In the genomic region with DNA sequence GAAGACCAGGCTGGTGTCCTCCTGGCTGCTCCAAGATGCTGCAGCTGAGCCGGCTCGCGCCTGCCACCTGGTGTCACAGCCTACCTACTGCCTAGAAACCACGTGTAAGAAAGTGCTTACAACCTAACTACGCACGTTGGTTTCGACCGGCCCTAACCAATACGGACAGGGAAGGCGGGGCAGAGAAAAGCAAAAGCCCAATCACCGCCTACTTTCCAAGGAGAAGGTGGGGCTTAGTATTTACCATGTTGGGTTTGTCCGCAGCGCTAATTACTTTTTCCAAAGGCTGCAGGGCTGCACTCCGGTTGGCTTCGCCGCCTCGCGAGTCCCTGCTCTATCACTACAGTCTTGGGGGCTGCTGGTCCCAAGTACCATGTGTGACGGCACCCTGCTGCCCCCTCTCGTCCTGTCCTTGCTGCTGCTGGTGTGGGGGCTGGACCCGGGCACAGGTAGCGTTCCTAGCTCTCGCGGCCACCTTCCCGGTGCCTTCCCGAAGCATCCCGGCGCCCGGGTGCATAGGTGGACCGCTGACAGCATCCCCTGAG, we compare ENCODE assay signal across 8 mouse cellular contexts. TPM values are rescaled to one million over a fixed set of nuclear protein-coding genes. Genes with fewer than 3 reads are reported as not detected.
DNase-seq lines count a peak whose midpoint lies in the region; ATAC-seq and TF ChIP-seq lines count a peak whose summit lies in the region.

A gene (plus strand): TSS at position 273 of the 545 bp plus-strand sequence.

- H3K9ac ChIP-seq in embryonic facial prominence, embryonic 14.5 days (ENCODE audit: low read depth, low read length) = peak within 1 kb of the TSS; percentile 76
- H3K9ac ChIP-seq in limb, embryonic 13.5 days = peak within 1 kb of the TSS; percentile 77
- H3K9ac ChIP-seq in midbrain, embryonic 16.5 days (ENCODE audit: low read depth, low read length) = peak within 1 kb of the TSS; percentile 69

- H3K4me1 ChIP-seq in embryonic facial prominence, embryonic 14.5 days (ENCODE audit: control insufficient read depth, insufficient read depth, low read length) = peaks cover 37% of the 10 kb centered on the region
- H3K4me1 ChIP-seq in limb, embryonic 13.5 days = peaks cover 52% of the 10 kb centered on the region
- peaks cover 5% of the 10 kb centered on the region; the same call in 1 of the 2 replicates for H3K4me1 ChIP-seq in midbrain, embryonic 16.5 days (ENCODE audit: control insufficient read depth, insufficient read depth, low read length)
- peaks cover 8% of the 10 kb centered on the region for H3K4me1 ChIP-seq in spleen, adult 2 months (ENCODE audit: control insufficient read depth, insufficient read depth, insufficient read length)

- H3K4me3 ChIP-seq in embryonic facial prominence, embryonic 14.5 days (ENCODE audit: low read depth, low read length) = peak within 1 kb of the TSS; percentile 70
- peak within 1 kb of the TSS; percentile 77 for H3K4me3 ChIP-seq in limb, embryonic 13.5 days
- peak within 1 kb of the TSS; percentile 52 for H3K4me3 ChIP-seq in midbrain, embryonic 16.5 days (ENCODE audit: low read depth, low read length)
- peak within 1 kb of the TSS; percentile 53 for H3K4me3 ChIP-seq in spleen, adult 2 months (ENCODE audit: extremely low read depth, insufficient read depth, insufficient read length)

- TF ChIP-seq POLR2A in spleen, adult 2 months (IDR thresholded peaks at IDR 0.05; ENCODE audit: low read depth, low read length) = no peak

- WGBS in embryonic facial prominence, embryonic 14.5 days = under 1% methylated on average over 30 of the region's 30 CpGs
- under 1% methylated on average over 30 of the region's 30 CpGs for WGBS in limb, embryonic 13.5 days
- WGBS in midbrain, embryonic 16.5 days = under 1% methylated on average over 30 of the region's 30 CpGs
- WGBS in spleen, adult 2 months = under 1% methylated on average over 30 of the region's 30 CpGs

- peak; percentile 76 for DNase-seq in 416B (ENCODE audit: low read depth)
- peak; percentile 71 to 85 for DNase-seq in adrenal gland, postnatal 4 days (ENCODE audit: low spot score in 2 of 2)
- DNase-seq in embryonic facial prominence, embryonic 14.5 days (ENCODE audit: low spot score) = peak; percentile 99
- DNase-seq in heart, adult 9 months (ENCODE audit: low spot score in 2 of 2) = peak; percentile 92 to 94
- peak; percentile 96 for DNase-seq in kidney, adult 9 months
- DNase-seq in spleen, adult 2 months (ENCODE audit: low read depth in 1 of 2, low spot score in 2 of 2) = peak; percentile 80 to 82

- H3K27ac ChIP-seq in embryonic facial prominence, embryonic 14.5 days (replicated peaks; ENCODE audit: low read depth, low read length) = peak within 1 kb of the TSS; percentile 79
- H3K27ac ChIP-seq in limb, embryonic 13.5 days = peak within 1 kb of the TSS; percentile 52
- peak within 1 kb of the TSS; percentile 38 for H3K27ac ChIP-seq in midbrain, embryonic 16.5 days (ENCODE audit: low read length)
- H3K27ac ChIP-seq in spleen, adult 2 months (ENCODE audit: insufficient read depth, low read length) = no peak within 1 kb of the TSS

- H3K27me3 ChIP-seq in embryonic facial prominence, embryonic 14.5 days (replicated peaks; ENCODE audit: control insufficient read depth, insufficient read depth, low read length) = no peaks in the 10 kb centered on the region
- peaks cover 14% of the 10 kb centered on the region for H3K27me3 ChIP-seq in limb, embryonic 13.5 days
- peaks cover 2% of the 10 kb centered on the region; the same call in 1 of the 2 replicates for H3K27me3 ChIP-seq in midbrain, embryonic 16.5 days (ENCODE audit: control insufficient read depth, insufficient read depth, low read depth, low read length)
- H3K27me3 ChIP-seq in spleen, adult 2 months (ENCODE audit: control insufficient read depth, insufficient read depth, low read length) = peaks cover 4% of the 10 kb centered on the region

- no peaks in the 10 kb centered on the region for H3K9me3 ChIP-seq in embryonic facial prominence, embryonic 14.5 days (ENCODE audit: control insufficient read depth, low read length)
- no peaks in the 10 kb centered on the region for H3K9me3 ChIP-seq in limb, embryonic 13.5 days
- H3K9me3 ChIP-seq in midbrain, embryonic 16.5 days (replicated peaks; ENCODE audit: control insufficient read depth, low read length, poor library complexity, severe bottlenecking) = no peaks in the 10 kb centered on the region

- H3K36me3 ChIP-seq in embryonic facial prominence, embryonic 14.5 days (ENCODE audit: control insufficient read depth, insufficient read depth, low read length) = 0 out of 2 replicates have a peak, but pooled peaks cover 4% of the 10 kb centered on the region
- no peaks in the 10 kb centered on the region for H3K36me3 ChIP-seq in limb, embryonic 13.5 days
- H3K36me3 ChIP-seq in midbrain, embryonic 16.5 days (ENCODE audit: control insufficient read depth, insufficient read depth, low read length) = no peaks in the 10 kb centered on the region
- no peaks in the 10 kb centered on the region for H3K36me3 ChIP-seq in spleen, adult 2 months (ENCODE audit: control insufficient read depth, insufficient read depth, low read length)

- peak within 1 kb of the TSS; percentile 98 for H3K4me2 ChIP-seq in embryonic facial prominence, embryonic 14.5 days (ENCODE audit: low read depth, low read length)
- H3K4me2 ChIP-seq in limb, embryonic 13.5 days (replicated peaks) = peak within 1 kb of the TSS; percentile 99
- peak within 1 kb of the TSS; percentile 90 for H3K4me2 ChIP-seq in midbrain, embryonic 16.5 days (ENCODE audit: low read length)

- TF ChIP-seq CTCF in spleen, adult 2 months (IDR thresholded peaks at IDR 0.05; ENCODE audit: extremely low read depth, insufficient read depth, insufficient read length, insufficient replicate concordance) = peak; percentile 71; the same call in 1 of the 2 replicates

- peak; percentile 97 for ATAC-seq in embryonic facial prominence, embryonic 14.5 days (ENCODE audit: low read depth)
- peak; percentile 97 for ATAC-seq in limb, embryonic 13.5 days (ENCODE audit: low FRiP score, low read depth)
- peak; percentile 99 for ATAC-seq in midbrain, embryonic 16.5 days

RNA-seq across cellular contexts. Expression of the gene that starts here (rescaled TPM):
- total RNA-seq in adrenal gland, postnatal 4 days (2021) = 1 to 10 TPM; 5.2 to 9.6 TPM
- 11.2 and 12.5 TPM in 2 replicates for polyA plus RNA-seq in embryonic facial prominence, embryonic 14.5 days (2014; fragmentation: Nextera tagmentation; extraction: Ambion mirVana)
- polyA plus RNA-seq in limb, embryonic 13.5 days (2015; fragmentation: Nextera tagmentation; extraction: Ambion mirVana) = 13.1 and 15.3 TPM in 2 replicates
- 2.6 and 3.4 TPM in 2 replicates for polyA plus RNA-seq in midbrain, embryonic 16.5 days (2015; fragmentation: Nextera tagmentation; extraction: Ambion mirVana)
- 0.29 and 0.34 TPM in 2 replicates for polyA plus RNA-seq in spleen, adult 2 months (2012; rRNA removed)

Comparison
In these comparisons a context has a peak if more than half of its experiments do, and no peak if none do; other contexts are left out.
1. Peak in DNase-seq and H3K4me3 ChIP-seq in spleen, adult 2 months; RNA of the gene not detected or under 1 TPM.